Mouse (Mus musculus) liver, postnatal 0 days (tissue): ENCODE measurements around the gene Cmklr1. TPM values are rescaled to one million over a fixed set of nuclear protein-coding genes. Genes with fewer than 3 reads are reported as not detected.

Source experiments
- ATAC-seq: fragments of 200-750 bp; cut with Nextera tagmentation; 2 replicates; pipeline ENCODE4 v1.8.0; 2017; ENCODE audit warnings: mild to moderate bottlenecking, moderate library complexity
- DNase-seq: peaks from one replicate; pipeline ENCODE4 v3.0.0-alpha.2; 2016
- H3K27ac ChIP-seq: fragments of 300-500 bp; sonication (generic); 2 replicates; pipeline ENCODE4 v1.5.1; 2014; ENCODE audit warnings: antibody characterized with exemption, moderate library complexity, mild to moderate bottlenecking, low read depth
- H3K27me3 ChIP-seq: fragments of 300-500 bp; sonication (generic); 2 replicates; pipeline ENCODE4 v1.6.1; 2014; ENCODE audit warnings: low read length, control low read depth, mixed read lengths; ENCODE audit not compliant: insufficient read depth
- H3K36me3 ChIP-seq: fragments of 300-500 bp; sonication (generic); replicated peaks from 2 replicates; pipeline ENCODE4 v1.6.1; 2014; ENCODE audit warnings: mild to moderate bottlenecking, control low read depth, low read length, moderate library complexity, mixed read lengths; ENCODE audit not compliant: insufficient read depth
- H3K4me1 ChIP-seq: fragments of 300-500 bp; sonication (generic); 2 replicates; pipeline ENCODE4 v1.6.1; 2014; ENCODE audit warnings: antibody characterized with exemption, mild to moderate bottlenecking, control low read depth; ENCODE audit not compliant: insufficient read depth
- H3K4me2 ChIP-seq: fragments of 300-500 bp; sonication (generic); 2 replicates; pipeline ENCODE4 v1.6.1; 2014; ENCODE audit warnings: low read depth, mild to moderate bottlenecking, low read length, moderate library complexity, mixed read lengths
- H3K4me3 ChIP-seq: fragments of 300-500 bp; sonication (generic); 2 replicates; pipeline ENCODE4 v1.5.1; 2014; ENCODE audit warnings: low read depth, low read length
- H3K9ac ChIP-seq: fragments of 300-500 bp; sonication (generic); replicated peaks from 2 replicates; pipeline ENCODE4 v1.6.1; 2014; ENCODE audit warnings: mild to moderate bottlenecking, moderate library complexity
- H3K9me3 ChIP-seq: fragments of 300-500 bp; sonication (generic); 2 replicates; pipeline ENCODE4 v1.6.1; 2016; ENCODE audit warnings: mild to moderate bottlenecking, control low read depth, low read length, mixed read lengths
- CTCF ChIP-seq: sonication (generic); IDR thresholded peaks from 2 replicates; pipeline ENCODE4 v1.5.1; 2016; ENCODE audit warnings: antibody characterized with exemption, low read depth
- EP300 ChIP-seq: IDR thresholded peaks from 2 replicates; pipeline ENCODE4 v1.6.1; 2016; ENCODE audit warnings: antibody characterized with exemption, low read depth, mild to moderate bottlenecking
- WGBS: fragments of 180-500 bp; shearing (Covaris S2); extraction: QIAGEN DNeasy Blood & Tissue Kit; methylation state at CpG from one replicate; pipeline ENCODE4 v1.1.7; 2014; ENCODE audit not compliant: insufficient replicate concordance; 5-methylcytosine and 5-hydroxymethylcytosine counted together
- polyA plus RNA-seq: library from polyadenylated mRNA; unstranded; fragments of >200 nt; fragmentation: Nextera tagmentation; extraction: Ambion mirVana; gene quantifications from 2 replicates; pipeline ENCODE4 v1.2.1, GENCODE M21; 2015

Gene Cmklr1
- polyA plus RNA-seq, 1 experiment from 2014 or later: 3.5 TPM

- H3K27me3 ChIP-seq: no peaks in the 10 kb centered on the region
- H3K36me3 ChIP-seq: no peaks in the 10 kb centered on the region
- ATAC-seq (no peak), DNase-seq (no peak)
- WGBS: 56% methylated on average over 10 of the region's 10 CpGs
- no peaks in the 10 kb centered on the region for H3K4me1 ChIP-seq
- TF ChIP-seq CTCF: no peak
- no peak for TF ChIP-seq EP300
- no peak overlapping the region for H3K4me2 ChIP-seq
- no peaks in the 10 kb centered on the region for H3K9me3 ChIP-seq
- H3K9ac ChIP-seq: no peak overlapping the region
- no peak overlapping the region for H3K27ac ChIP-seq
- no peak overlapping the region for H3K4me3 ChIP-seq
Observed at GRCm38 (mm10) chr5:113630116-113630515, 20.1 kb downstream of the Cmklr1 start.

DNA sequence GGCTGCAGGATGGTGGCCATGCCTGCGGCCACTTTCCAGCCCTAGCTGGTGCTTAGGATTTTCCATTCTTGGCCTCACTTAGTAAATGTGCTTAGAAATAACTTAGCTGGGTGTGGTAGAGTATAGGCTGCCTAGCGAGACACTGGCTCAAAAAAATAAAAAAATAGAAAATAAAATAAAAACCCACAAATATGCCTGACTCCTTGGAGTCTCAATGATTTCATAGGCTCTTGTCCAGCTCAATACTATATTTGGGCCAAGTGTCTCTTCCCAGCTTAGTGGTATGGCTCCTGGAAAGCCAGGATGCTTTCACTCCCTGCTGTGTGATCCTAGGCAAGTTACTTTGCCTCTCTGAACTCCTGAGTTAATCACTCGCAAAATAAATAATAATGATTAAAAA is 21.0 kb downstream of the Cmklr1 start:
- no peak overlapping the region for H3K4me3 ChIP-seq
- no peaks in the 10 kb centered on the region for H3K4me1 ChIP-seq
- ATAC-seq (no peak), DNase-seq (no peak)
- 66% methylated on average over 3 of the region's 3 CpGs for WGBS
- no peak overlapping the region for H3K4me2 ChIP-seq
- H3K36me3 ChIP-seq: no peaks in the 10 kb centered on the region
- TF ChIP-seq EP300 (no peak), CTCF (no peak)
- H3K9me3 ChIP-seq: no peaks in the 10 kb centered on the region
- H3K27me3 ChIP-seq: no peaks in the 10 kb centered on the region
- no peak overlapping the region for H3K27ac ChIP-seq
- H3K9ac ChIP-seq: no peak overlapping the region

- H3K9me3 ChIP-seq: no peaks in the 10 kb centered on the region
- TF ChIP-seq CTCF (no peak), EP300 (no peak)
- H3K4me1 ChIP-seq: no peaks in the 10 kb centered on the region
- H3K4me2 ChIP-seq: no peak overlapping the region
- H3K9ac ChIP-seq: no peak overlapping the region
- H3K36me3 ChIP-seq: no peaks in the 10 kb centered on the region
- DNase-seq: no peak
- no peak overlapping the region for H3K27ac ChIP-seq
- ATAC-seq: no peak
- no peak overlapping the region for H3K4me3 ChIP-seq
- WGBS: 33% methylated on average over 11 of the region's 11 CpGs
- H3K27me3 ChIP-seq: no peaks in the 10 kb centered on the region
Observed at GRCm38 (mm10) chr5:113627820-113628437, 22.3 kb downstream of the Cmklr1 start.

- Histone ChIP-seq H3K4me1 (no peaks in the 10 kb centered on the region), H3K9me3 (no peaks in the 10 kb centered on the region), H3K27ac (no peak overlapping the region), H3K4me3 (no peak overlapping the region), H3K9ac (no peak overlapping the region), H3K4me2 (no peak overlapping the region), H3K27me3 (no peaks in the 10 kb centered on the region), H3K36me3 (no peaks in the 10 kb centered on the region)
- no peak for TF ChIP-seq EP300
- TF ChIP-seq CTCF: no peak
- ATAC-seq (no peak), DNase-seq (no peak)
- WGBS: 71% methylated on average over 5 of the region's 5 CpGs
Observed at GRCm38 (mm10) chr5:113626991-113627390, 23.2 kb downstream of the Cmklr1 start.

DNA sequence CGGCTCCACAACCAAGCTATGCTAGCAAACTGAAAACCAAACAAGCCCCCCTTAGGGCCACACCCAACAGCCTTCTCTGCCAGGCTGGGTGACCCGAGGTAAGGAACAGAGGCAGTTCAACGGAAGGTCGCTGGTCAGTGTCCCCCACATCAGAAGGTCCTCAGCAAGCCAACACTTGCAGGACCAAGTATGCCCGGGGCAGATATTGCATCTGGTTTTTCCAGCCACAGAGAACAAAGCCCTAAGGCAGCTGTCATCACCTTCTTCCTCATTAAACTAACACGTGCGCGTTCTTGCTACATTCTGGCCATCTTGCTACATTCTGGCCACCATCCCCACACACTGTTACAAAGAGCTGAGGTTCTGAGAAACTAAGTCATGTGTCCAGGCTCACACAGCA is 23.9 kb downstream of the Cmklr1 start:
- no peaks in the 10 kb centered on the region for H3K4me1 ChIP-seq
- H3K27me3 ChIP-seq: no peaks in the 10 kb centered on the region
- no peak overlapping the region for H3K4me2 ChIP-seq
- H3K9ac ChIP-seq: no peak overlapping the region
- DNase-seq (no peak), ATAC-seq (no peak)
- no peak overlapping the region for H3K27ac ChIP-seq
- H3K36me3 ChIP-seq: no peaks in the 10 kb centered on the region
- H3K4me3 ChIP-seq: no peak overlapping the region
- WGBS: 48% methylated on average over 8 of the region's 8 CpGs
- H3K9me3 ChIP-seq: no peaks in the 10 kb centered on the region
- TF ChIP-seq EP300 (no peak), CTCF (no peak)

DNA sequence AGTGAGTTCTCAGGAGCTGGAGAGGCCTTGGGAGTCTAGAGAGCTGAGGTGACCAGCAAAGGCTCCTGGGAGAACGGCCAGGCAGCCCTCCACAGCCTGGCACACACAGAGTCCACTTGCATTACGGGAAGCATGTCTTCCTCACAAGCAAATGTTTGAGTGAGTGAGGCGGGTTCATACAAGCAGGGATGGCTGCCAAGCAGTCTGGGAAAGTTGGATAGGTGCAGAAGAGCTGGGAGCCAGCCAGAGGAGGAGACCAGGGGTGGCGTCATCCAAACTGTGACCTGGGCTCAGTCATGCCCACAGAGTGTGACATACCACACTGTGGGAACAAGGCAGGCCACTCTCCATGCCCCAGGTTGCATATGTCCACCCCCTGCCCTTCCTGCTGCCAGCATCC is 25.2 kb downstream of the Cmklr1 start:
- Histone ChIP-seq H3K4me2 (no peak overlapping the region), H3K9ac (no peak overlapping the region), H3K4me1 (no peaks in the 10 kb centered on the region), H3K4me3 (no peak overlapping the region), H3K36me3 (no peaks in the 10 kb centered on the region), H3K27ac (no peak overlapping the region), H3K9me3 (no peaks in the 10 kb centered on the region), H3K27me3 (no peaks in the 10 kb centered on the region)
- no peak for TF ChIP-seq CTCF
- TF ChIP-seq EP300: no peak
- WGBS: 75% methylated on average over 4 of the region's 4 CpGs
- ATAC-seq: no peak
- no peak for DNase-seq

DNA sequence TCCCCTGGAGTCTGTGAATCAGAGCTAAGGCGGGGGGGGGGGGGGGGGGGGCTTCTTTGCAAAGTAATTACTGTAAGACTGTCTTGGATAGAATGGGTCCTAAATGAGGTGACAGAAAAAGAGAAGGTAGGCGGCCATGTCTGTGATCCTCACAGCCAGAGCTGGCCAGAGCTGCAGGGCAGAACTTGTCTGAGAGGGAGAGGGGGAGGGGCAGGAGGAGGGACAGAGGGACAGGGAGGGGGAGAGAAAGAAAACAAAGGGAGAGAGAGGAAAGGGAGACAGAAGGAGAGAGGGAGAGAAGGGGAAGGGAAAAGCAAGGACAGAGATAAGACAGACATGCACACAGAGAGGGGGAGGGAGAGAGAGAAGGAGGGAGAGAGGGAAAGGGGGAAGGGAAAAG is 27.2 kb downstream of the Cmklr1 start:
- TF ChIP-seq EP300 (no peak), CTCF (no peak)
- ATAC-seq (no peak), DNase-seq (no peak)
- Histone ChIP-seq H3K4me3 (no peak overlapping the region), H3K9ac (no peak overlapping the region), H3K4me2 (no peak overlapping the region), H3K27ac (no peak overlapping the region), H3K4me1 (no peaks in the 10 kb centered on the region), H3K27me3 (no peaks in the 10 kb centered on the region), H3K9me3 (no peaks in the 10 kb centered on the region), H3K36me3 (no peaks in the 10 kb centered on the region)
- WGBS: 23% methylated on average over 2 of the region's 2 CpGs
